Mouse (Mus musculus) cerebellum, adult 11 months (tissue): ENCODE results near the gene Gm4297.
"Not testable (repeated sequence)": the region's sequence is repeated elsewhere in the genome, so short reads cannot be mapped to it uniquely, and the experiment has no call there.

Source experiments
- DNase-seq: peaks from one replicate; pipeline ENCODE4 v3.0.0; 2022

Gene Gm4297

DNA sequence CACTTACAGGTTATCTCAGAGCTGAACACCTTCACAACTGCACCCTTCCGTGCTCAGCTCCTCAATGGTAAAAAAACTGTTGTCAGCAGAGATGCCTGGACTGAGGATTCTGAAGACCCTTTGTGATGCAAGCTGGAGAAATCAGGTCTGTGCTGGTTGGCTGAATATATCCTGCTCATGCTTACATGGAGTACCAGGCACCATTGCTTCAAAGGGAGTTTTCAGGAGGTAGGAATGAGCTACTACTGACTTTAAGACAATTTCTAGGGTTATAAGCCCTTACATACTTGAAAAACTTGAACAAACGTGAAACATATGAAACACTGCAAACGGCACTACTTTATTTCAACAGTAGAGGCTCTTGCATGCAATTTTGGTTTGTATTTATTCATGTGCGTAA, at the start of gene Gm4297:
Gm4297 (minus strand) TSS at position 101 of the 400 bp plus-strand sequence.
- DNase-seq: not testable (repeated sequence)
